Mouse (Mus musculus): ENCODE results near the gene Mapk8ip1. TPM values are rescaled to one million over a fixed set of nuclear protein-coding genes. Genes with fewer than 3 reads are reported as not detected.
A peak's percentile ranks its signal among the peaks of the same experiment; 100 is the strongest.

The Mapk8ip1 gene
- 22.0 and 23.9 TPM in 2 replicates for polyA plus RNA-seq (2015; fragmentation: Nextera tagmentation; extraction: Ambion mirVana)

GRCm38 (mm10) chr2:92401091-92401561 lies at the start of gene Mapk8ip1:
Gene Mapk8ip1 (minus strand): TSS chr2:92401263.
- H3K9ac ChIP-seq: peak within 1 kb of the TSS; percentile 76
- H3K36me3 ChIP-seq: peaks cover 27% of the 10 kb centered on the region
- ATAC-seq (ENCODE audit: insufficient number of reproducible peaks, insufficient read depth, low FRiP score, low TSS enrichment, low read depth): 0 out of 2 replicates have a peak, but pooled peaks have one; percentile 60
- H3K4me1 ChIP-seq: peaks cover 9% of the 10 kb centered on the region; the same call in 1 of the 2 replicates
- H3K4me2 ChIP-seq: peak within 1 kb of the TSS; percentile 90
- no peaks in the 10 kb centered on the region for H3K9me3 ChIP-seq
- no peak within 1 kb of the TSS for H3K27ac ChIP-seq
- H3K4me3 ChIP-seq: peak within 1 kb of the TSS; percentile 64
- H3K27me3 ChIP-seq: peaks cover 17% of the 10 kb centered on the region
- WGBS: 1% methylated on average over 40 of the region's 59 CpGs

- H3K27ac ChIP-seq: no peak overlapping the region
- no peaks in the 10 kb centered on the region for H3K27me3 ChIP-seq
- ATAC-seq (ENCODE audit: insufficient number of reproducible peaks, insufficient read depth, low FRiP score, low TSS enrichment, low read depth): no peak
- H3K9me3 ChIP-seq: no peaks in the 10 kb centered on the region
- no peaks in the 10 kb centered on the region; the same call in 1 of the 2 replicates for H3K4me1 ChIP-seq
- no peak overlapping the region for H3K4me2 ChIP-seq
- H3K4me3 ChIP-seq: no peak overlapping the region
- peaks cover 3% of the 10 kb centered on the region; the same call in 1 of the 2 replicates for H3K36me3 ChIP-seq
- 67% methylated on average over 7 of the region's 7 CpGs for WGBS
- no peak overlapping the region for H3K9ac ChIP-seq
Observed at GRCm38 (mm10) chr2:92447121-92447740, 46.2 kb upstream of the Mapk8ip1 start.

- H3K9ac ChIP-seq: no peak overlapping the region
- H3K4me3 ChIP-seq: no peak overlapping the region
- H3K4me1 ChIP-seq: no peaks in the 10 kb centered on the region; the same call in 1 of the 2 replicates
- no peaks in the 10 kb centered on the region for H3K27me3 ChIP-seq
- H3K4me2 ChIP-seq: no peak overlapping the region
- 0 out of 2 replicates have a peak, but pooled peaks have one; percentile 37 for ATAC-seq (ENCODE audit: insufficient number of reproducible peaks, insufficient read depth, low FRiP score, low TSS enrichment, low read depth)
- H3K27ac ChIP-seq: no peak overlapping the region
- no peaks in the 10 kb centered on the region for H3K36me3 ChIP-seq
- H3K9me3 ChIP-seq: no peaks in the 10 kb centered on the region
- 74% methylated on average over 8 of the region's 8 CpGs for WGBS
Observed at GRCm38 (mm10) chr2:92446656-92447055, 45.6 kb upstream of the Mapk8ip1 start.

GRCm38 (mm10) chr2:92445890-92446289 lies 44.8 kb upstream of the Mapk8ip1 start:
- Histone ChIP-seq H3K36me3 (no peaks in the 10 kb centered on the region), H3K4me3 (no peak overlapping the region), H3K4me2 (no peak overlapping the region), H3K9me3 (no peaks in the 10 kb centered on the region), H3K27ac (no peak overlapping the region), H3K27me3 (no peaks in the 10 kb centered on the region), H3K9ac (no peak overlapping the region), H3K4me1 (no peaks in the 10 kb centered on the region; the same call in 1 of the 2 replicates)
- no peak for ATAC-seq (ENCODE audit: insufficient number of reproducible peaks, insufficient read depth, low FRiP score, low TSS enrichment, low read depth)
- WGBS: 39% methylated on average over 9 of the region's 9 CpGs

GRCm38 (mm10) chr2:92444376-92444775 lies 43.3 kb upstream of the Mapk8ip1 start:
- Histone ChIP-seq H3K4me2 (no peak overlapping the region), H3K4me1 (no peaks in the 10 kb centered on the region; the same call in 1 of the 2 replicates), H3K27me3 (0 out of 2 replicates have a peak, but pooled peaks cover 4% of the 10 kb centered on the region), H3K9ac (no peak overlapping the region), H3K4me3 (no peak overlapping the region), H3K9me3 (no peaks in the 10 kb centered on the region), H3K27ac (no peak overlapping the region), H3K36me3 (no peaks in the 10 kb centered on the region)
- WGBS: 54% methylated on average over 4 of the region's 4 CpGs
- ATAC-seq (ENCODE audit: insufficient number of reproducible peaks, insufficient read depth, low FRiP score, low TSS enrichment, low read depth): no peak

GRCm38 (mm10) chr2:92443313-92443712 lies 42.2 kb upstream of the Mapk8ip1 start:
- Histone ChIP-seq H3K36me3 (no peaks in the 10 kb centered on the region), H3K27me3 (0 out of 2 replicates have a peak, but pooled peaks cover 4% of the 10 kb centered on the region), H3K9me3 (no peaks in the 10 kb centered on the region), H3K4me2 (no peak overlapping the region), H3K27ac (no peak overlapping the region), H3K9ac (no peak overlapping the region), H3K4me1 (no peaks in the 10 kb centered on the region; the same call in 1 of the 2 replicates), H3K4me3 (no peak overlapping the region)
- 77% methylated on average over 4 of the region's 4 CpGs for WGBS
- no peak for ATAC-seq (ENCODE audit: insufficient number of reproducible peaks, insufficient read depth, low FRiP score, low TSS enrichment, low read depth)

- Histone ChIP-seq H3K4me2 (no peak overlapping the region), H3K4me1 (no peaks in the 10 kb centered on the region; the same call in 1 of the 2 replicates), H3K9ac (no peak overlapping the region), H3K27me3 (0 out of 2 replicates have a peak, but pooled peaks cover 4% of the 10 kb centered on the region), H3K4me3 (no peak overlapping the region), H3K9me3 (no peaks in the 10 kb centered on the region), H3K27ac (no peak overlapping the region), H3K36me3 (no peaks in the 10 kb centered on the region)
- WGBS: 64% methylated on average over 12 of the region's 12 CpGs
- no peak for ATAC-seq (ENCODE audit: insufficient number of reproducible peaks, insufficient read depth, low FRiP score, low TSS enrichment, low read depth)
Observed at GRCm38 (mm10) chr2:92442419-92443001, 41.4 kb upstream of the Mapk8ip1 start.

GRCm38 (mm10) chr2:92440432-92440831 lies 39.4 kb upstream of the Mapk8ip1 start:
- ATAC-seq (ENCODE audit: insufficient number of reproducible peaks, insufficient read depth, low FRiP score, low TSS enrichment, low read depth): no peak
- Histone ChIP-seq H3K4me2 (no peak overlapping the region), H3K27ac (no peak overlapping the region), H3K36me3 (no peaks in the 10 kb centered on the region), H3K27me3 (0 out of 2 replicates have a peak, but pooled peaks cover 4% of the 10 kb centered on the region), H3K4me1 (no peaks in the 10 kb centered on the region), H3K9ac (no peak overlapping the region), H3K4me3 (no peak overlapping the region), H3K9me3 (no peaks in the 10 kb centered on the region)
- 57% methylated on average over 6 of the region's 6 CpGs for WGBS

- Histone ChIP-seq H3K27ac (no peak overlapping the region), H3K4me2 (no peak overlapping the region), H3K4me3 (no peak overlapping the region), H3K4me1 (peaks cover 6% of the 10 kb centered on the region), H3K27me3 (0 out of 2 replicates have a peak, but pooled peaks cover 4% of the 10 kb centered on the region), H3K9ac (no peak overlapping the region), H3K36me3 (no peaks in the 10 kb centered on the region), H3K9me3 (no peaks in the 10 kb centered on the region)
- 63% methylated on average over 3 of the region's 3 CpGs for WGBS
- ATAC-seq (ENCODE audit: insufficient number of reproducible peaks, insufficient read depth, low FRiP score, low TSS enrichment, low read depth): no peak
Observed at GRCm38 (mm10) chr2:92438567-92438966, 37.5 kb upstream of the Mapk8ip1 start.

GRCm38 (mm10) chr2:92437875-92438274 lies 36.8 kb upstream of the Mapk8ip1 start:
- ATAC-seq (ENCODE audit: insufficient number of reproducible peaks, insufficient read depth, low FRiP score, low TSS enrichment, low read depth): no peak
- 2% methylated on average over 5 of the region's 5 CpGs for WGBS
- Histone ChIP-seq H3K27me3 (0 out of 2 replicates have a peak, but pooled peaks cover 4% of the 10 kb centered on the region), H3K9ac (no peak overlapping the region), H3K36me3 (no peaks in the 10 kb centered on the region), H3K4me3 (0 out of 2 replicates have a peak overlapping the region, but pooled peaks have one; percentile 3), H3K9me3 (no peaks in the 10 kb centered on the region), H3K4me1 (peaks cover 10% of the 10 kb centered on the region), H3K27ac (no peak overlapping the region), H3K4me2 (peak overlapping the region; percentile 39)

- H3K27ac ChIP-seq: no peak overlapping the region
- no peak overlapping the region for H3K4me3 ChIP-seq
- ATAC-seq (ENCODE audit: insufficient number of reproducible peaks, insufficient read depth, low FRiP score, low TSS enrichment, low read depth): no peak
- no peak overlapping the region for H3K4me2 ChIP-seq
- no peaks in the 10 kb centered on the region for H3K36me3 ChIP-seq
- H3K27me3 ChIP-seq: 0 out of 2 replicates have a peak, but pooled peaks cover 4% of the 10 kb centered on the region
- peaks cover 15% of the 10 kb centered on the region for H3K4me1 ChIP-seq
- no peaks in the 10 kb centered on the region for H3K9me3 ChIP-seq
- 82% methylated on average over 4 of the region's 4 CpGs for WGBS
- no peak overlapping the region for H3K9ac ChIP-seq
Observed at GRCm38 (mm10) chr2:92437366-92437765, 36.3 kb upstream of the Mapk8ip1 start.

All from embryonic facial prominence, embryonic 13.5 days (tissue).